11 mouse cellular contexts compared by ENCODE assay signal in the genomic region with DNA sequence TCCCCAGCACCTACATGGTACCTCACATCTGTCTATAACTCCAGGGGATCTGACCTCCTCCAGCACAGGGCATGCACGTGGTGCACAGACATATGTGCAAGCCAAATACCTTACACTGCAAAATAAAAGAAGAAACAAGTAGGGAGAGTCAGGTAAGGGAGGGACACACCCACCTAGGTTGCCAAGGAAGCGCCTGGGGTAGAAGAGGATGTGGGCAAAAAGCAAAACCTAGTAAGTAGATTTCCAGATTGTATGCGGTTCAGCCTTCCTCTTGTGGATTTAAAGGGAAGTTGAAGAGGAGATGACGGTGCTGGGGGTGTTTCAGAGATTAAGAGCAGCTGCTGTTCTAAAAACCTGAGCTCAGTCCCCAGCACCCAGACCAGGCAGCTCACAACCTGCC. TPM values are rescaled to one million over a fixed set of nuclear protein-coding genes. Genes with fewer than 3 reads are reported as not detected.
DNase-seq lines count a peak whose midpoint lies in the region; ATAC-seq and TF ChIP-seq lines count a peak whose summit lies in the region.
"Had no signal": no experiment of that assay in that cellular context is flagged by ENCODE, and none has a peak within 500 bp of the region (broad histone marks: within the 10 kb centered on the region; RNA-seq: fewer than 3 reads in every experiment).

No protein-coding gene starts in this region.

- H3K27ac ChIP-seq in liver, embryonic 14.5 days, result no peak overlapping the region
- no peak overlapping the region for H3K27ac ChIP-seq in liver, embryonic 12.5 days
- H3K27ac ChIP-seq in brown adipose tissue, adult 24 weeks (replicated peaks; ENCODE audit: low read depth, low read length), result 0 out of 2 replicates have a peak overlapping the region, but pooled peaks have one; percentile 33

- peaks cover 29% of the 10 kb centered on the region for H3K27me3 ChIP-seq in liver, embryonic 14.5 days (ENCODE audit: control insufficient read depth, insufficient read depth, low read length)
- H3K27me3 ChIP-seq in liver, embryonic 12.5 days (replicated peaks), result peaks cover 72% of the 10 kb centered on the region

- H3K4me3 ChIP-seq in liver, embryonic 14.5 days (ENCODE audit: insufficient read depth in 1 of 2, low read depth in 2 of 2, low read length in 2 of 2), result no peak overlapping the region
- H3K4me3 ChIP-seq in liver, embryonic 12.5 days, result no peak overlapping the region
- no peak overlapping the region for H3K4me3 ChIP-seq in brown adipose tissue, adult 24 weeks (ENCODE audit: insufficient read depth, low read depth, low read length)

- H3K4me2 ChIP-seq in liver, embryonic 14.5 days (ENCODE audit: low read depth), result no peak overlapping the region
- H3K4me2 ChIP-seq in liver, embryonic 12.5 days, result no peak overlapping the region

- peak in 2 of 3 experiments; percentile 22 to 27 for DNase-seq in liver, embryonic 14.5 days (ENCODE audit: low read depth in 3 of 3, low spot score in 3 of 3)
- peak; percentile 68 for DNase-seq in thymus, postnatal 25 days
- no peak for DNase-seq in left cerebral cortex, postnatal 25 days (ENCODE audit: low spot score in 2 of 2)
- DNase-seq in gastrocnemius, postnatal 36 days, result no peak
- DNase-seq in layer of hippocampus, postnatal 25 days (ENCODE audit: extremely low spot score in 1 of 2, low spot score in 1 of 2), result no peak
- DNase-seq: adrenal gland, adult 2 months; cerebellum, adult 9-10 months had no signal

- intact Hi-C loops in left cerebral cortex, postnatal 25 days (cut with DNase I), result no loop called here
- intact Hi-C loops in gastrocnemius, postnatal 36 days (cut with DNase I), result no loop called here

- no peak for TF ChIP-seq CTCF in liver, embryonic 14.5 days (IDR thresholded peaks at IDR 0.05; ENCODE audit: low read depth)

- no peak for TF ChIP-seq EP300 in liver, embryonic 14.5 days (IDR thresholded peaks at IDR 0.05; ENCODE audit: low read depth)

- 12% methylated on average over 4 of the region's 4 CpGs for WGBS in liver, embryonic 14.5 days (ENCODE audit: insufficient replicate concordance)
- 15% methylated on average over 4 of the region's 4 CpGs for WGBS in liver, embryonic 12.5 days (ENCODE audit: insufficient replicate concordance)

- no peak overlapping the region for H3K9ac ChIP-seq in liver, embryonic 14.5 days (replicated peaks)
- H3K9ac ChIP-seq in liver, embryonic 12.5 days, result no peak overlapping the region

- peaks cover 0 to 7% of the 10 kb centered on the region in 2 experiments; a peak in 3 of 4 replicates for H3K4me1 ChIP-seq in liver, embryonic 14.5 days (replicated peaks; ENCODE audit: control insufficient read depth in 2 of 2, insufficient read depth in 2 of 2, low read length in 1 of 2)
- H3K4me1 ChIP-seq in liver, embryonic 12.5 days, result peaks cover 31% of the 10 kb centered on the region
- H3K4me1 ChIP-seq in brown adipose tissue, adult 24 weeks (ENCODE audit: control insufficient read depth, insufficient read depth, insufficient read length, low read length), result no peaks in the 10 kb centered on the region

- ATAC-seq in liver, embryonic 14.5 days (ENCODE audit: insufficient read depth), result no peak
- ATAC-seq in liver, embryonic 12.5 days, result no peak
- peak; percentile 71 for ATAC-seq in megakaryocyte progenitor cell, adult 5-6 weeks (replicated peaks; ENCODE audit: poor library complexity)

- H3K9me3 ChIP-seq in liver, embryonic 14.5 days (ENCODE audit: control insufficient read depth, low read length), result no peaks in the 10 kb centered on the region
- H3K9me3 ChIP-seq in liver, embryonic 12.5 days (replicated peaks), result no peaks in the 10 kb centered on the region

- H3K36me3 ChIP-seq in liver, embryonic 14.5 days (replicated peaks; ENCODE audit: control insufficient read depth, insufficient read depth, low read depth), result no peaks in the 10 kb centered on the region
- no peaks in the 10 kb centered on the region for H3K36me3 ChIP-seq in liver, embryonic 12.5 days

RNA-seq across cellular contexts. Expression of a gene that starts 1.7 kb away (rescaled TPM):
- polyA plus RNA-seq in liver, embryonic 14.5 days (2012; rRNA removed), result 3.7 and 3.9 TPM in 2 replicates
- polyA plus RNA-seq in liver, embryonic 14.5 days (2014; fragmentation: Nextera tagmentation; extraction: Ambion mirVana), result 6.0 and 6.3 TPM in 2 replicates
- polyA plus RNA-seq in liver, embryonic 12.5 days (2016; fragmentation: Nextera tagmentation; extraction: Ambion mirVana), result 8.0 and 10.3 TPM in 2 replicates
- 7.4 and 11.0 TPM in 2 replicates for polyA plus RNA-seq in brown adipose tissue, adult 24 weeks (2012; ENCODE audit: insufficient read depth, insufficient read length, missing spikeins)
- 0.59 and 0.73 TPM in 2 replicates for total RNA-seq in megakaryocyte progenitor cell, adult 5-6 weeks (2015)
- 1.7 and 3.4 TPM in 2 replicates for total RNA-seq in megakaryocyte progenitor cell, adult 5-6 weeks (2017)
- total RNA-seq in left cerebral cortex, postnatal 25 days (2021), result 10 to 100 TPM; 72.2 to 75.5 TPM
- 10 to 100 TPM; 14.2 to 15.1 TPM for total RNA-seq in gastrocnemius, postnatal 36 days (2021)
- total RNA-seq in layer of hippocampus, postnatal 25 days (2021), result 10 to 100 TPM; 74.1 to 76.8 TPM

RNA-seq across cellular contexts. Expression of a gene that starts 1.8 kb away (rescaled TPM):
- 0.04 and 0.17 TPM in 2 replicates for polyA plus RNA-seq in liver, embryonic 14.5 days (2012; rRNA removed)
- 0.32 and 0.38 TPM in 2 replicates for polyA plus RNA-seq in liver, embryonic 14.5 days (2014; fragmentation: Nextera tagmentation; extraction: Ambion mirVana)
- polyA plus RNA-seq in liver, embryonic 12.5 days (2016; fragmentation: Nextera tagmentation; extraction: Ambion mirVana), result 0.11 and 0.27 TPM in 2 replicates
- polyA plus RNA-seq in brown adipose tissue, adult 24 weeks (2012; ENCODE audit: insufficient read depth, insufficient read length, missing spikeins), result not detected in 2 replicates
- total RNA-seq in megakaryocyte progenitor cell, adult 5-6 weeks (2015), result 0.37 TPM in 1 of 2 replicates, not detected in the other
- 0.34 and 0.42 TPM in 2 replicates for total RNA-seq in megakaryocyte progenitor cell, adult 5-6 weeks (2017)
- total RNA-seq in left cerebral cortex, postnatal 25 days (2021), result not detected
- not detected for total RNA-seq in gastrocnemius, postnatal 36 days (2021)
- total RNA-seq in layer of hippocampus, postnatal 25 days (2021), result not detected
- polyA plus RNA-seq: adrenal gland, adult 2 months; neural tube, embryonic 14.5 days had no signal

RNA-seq across cellular contexts. Expression of a gene that starts 41.0 kb away (rescaled TPM):
- 89.7 and 116 TPM in 2 replicates for polyA plus RNA-seq in liver, embryonic 14.5 days (2012; rRNA removed)
- 198 and 207 TPM in 2 replicates for polyA plus RNA-seq in liver, embryonic 14.5 days (2014; fragmentation: Nextera tagmentation; extraction: Ambion mirVana)
- polyA plus RNA-seq in liver, embryonic 12.5 days (2016; fragmentation: Nextera tagmentation; extraction: Ambion mirVana), result 160 and 163 TPM in 2 replicates
- polyA plus RNA-seq in brown adipose tissue, adult 24 weeks (2012; ENCODE audit: insufficient read depth, insufficient read length, missing spikeins), result 19.3 and 32.6 TPM in 2 replicates
- total RNA-seq in megakaryocyte progenitor cell, adult 5-6 weeks (2015), result 43.6 and 49.2 TPM in 2 replicates
- 31.7 and 34.4 TPM in 2 replicates for total RNA-seq in megakaryocyte progenitor cell, adult 5-6 weeks (2017)
- 100 to 1,000 TPM; 152 to 154 TPM for total RNA-seq in left cerebral cortex, postnatal 25 days (2021)
- 10 to 100 TPM; 15.6 to 18.4 TPM for total RNA-seq in gastrocnemius, postnatal 36 days (2021)
- 100 to 1,000 TPM; 131 to 144 TPM for total RNA-seq in layer of hippocampus, postnatal 25 days (2021)

Comparison
In these comparisons a context has a peak if more than half of its experiments do, and no peak if none do; other contexts are left out.
1. DNase-seq: peak in liver, embryonic 14.5 days (2 of 3) and thymus, postnatal 25 days (single experiment); none in left cerebral cortex, postnatal 25 days (0 of 2), gastrocnemius, postnatal 36 days (0 of 2) and layer of hippocampus, postnatal 25 days (0 of 2).
2. RNA of a gene that starts 1.7 kb away (total RNA-seq): 74.1 to 76.8 TPM in layer of hippocampus, postnatal 25 days and 72.2 to 75.5 TPM in left cerebral cortex, postnatal 25 days; 14.2 to 15.1 TPM in gastrocnemius, postnatal 36 days and 0.59 to 3.4 TPM in megakaryocyte progenitor cell, adult 5-6 weeks; every median in the first group is over 4 times any median in the second.